Mouse (Mus musculus): ENCODE data around the gene Magi2. TPM values are rescaled to one million over a fixed set of nuclear protein-coding genes. Genes with fewer than 3 reads are reported as not detected.

Gene Magi2
- polyA plus RNA-seq, 1 experiment from 2014 or later = 3.8 TPM

GRCm38 (mm10) chr5:20674523-20674922 lies 1447.7 kb downstream of the Magi2 start:
- Histone ChIP-seq H3K4me2 (ENCODE audit: low read depth, low read length) (no peak overlapping the region), H3K4me1 (ENCODE audit: control insufficient read depth, insufficient read depth, low read length) (0 out of 2 replicates have a peak, but pooled peaks cover 4% of the 10 kb centered on the region), H3K9me3 (ENCODE audit: control insufficient read depth, low read length) (no peaks in the 10 kb centered on the region), H3K27ac (replicated peaks; ENCODE audit: low read depth, low read length) (no peak overlapping the region), H3K4me3 (ENCODE audit: low read depth, low read length) (no peak overlapping the region), H3K27me3 (replicated peaks; ENCODE audit: control insufficient read depth, insufficient read depth, low read length) (no peaks in the 10 kb centered on the region), H3K9ac (ENCODE audit: low read depth, low read length) (no peak overlapping the region), H3K36me3 (ENCODE audit: control insufficient read depth, insufficient read depth, low read length) (no peaks in the 10 kb centered on the region)
- ATAC-seq (ENCODE audit: low read depth) (no peak), DNase-seq (ENCODE audit: low spot score) (no peak)
- 61% methylated on average over 8 of the region's 8 CpGs for WGBS

- no peak overlapping the region for H3K4me2 ChIP-seq (ENCODE audit: low read depth, low read length)
These were observed 1448.4 kb downstream of the Magi2 start for GRCm38 (mm10) chr5:20675163-20675665.

GRCm38 (mm10) chr5:20676193-20676871 lies 1449.5 kb downstream of the Magi2 start:
- peak overlapping the region; percentile 40; the same call in 1 of the 2 replicates for H3K27ac ChIP-seq (replicated peaks; ENCODE audit: low read depth, low read length)
- ATAC-seq (ENCODE audit: low read depth) (peak; percentile 72), DNase-seq (ENCODE audit: low spot score) (peak; percentile 62)

More at GRCm38 (mm10) chr5:20675163-20675665, 1448.4 kb downstream of the Magi2 start:
- Histone ChIP-seq H3K4me1 (ENCODE audit: control insufficient read depth, insufficient read depth, low read length) (0 out of 2 replicates have a peak, but pooled peaks cover 4% of the 10 kb centered on the region), H3K27ac (replicated peaks; ENCODE audit: low read depth, low read length) (no peak overlapping the region), H3K27me3 (replicated peaks; ENCODE audit: control insufficient read depth, insufficient read depth, low read length) (no peaks in the 10 kb centered on the region), H3K4me3 (ENCODE audit: low read depth, low read length) (no peak overlapping the region), H3K9me3 (ENCODE audit: control insufficient read depth, low read length) (no peaks in the 10 kb centered on the region), H3K9ac (ENCODE audit: low read depth, low read length) (no peak overlapping the region), H3K36me3 (ENCODE audit: control insufficient read depth, insufficient read depth, low read length) (no peaks in the 10 kb centered on the region)
- ATAC-seq (ENCODE audit: low read depth) (no peak), DNase-seq (ENCODE audit: low spot score) (no peak)

GRCm38 (mm10) chr5:20677246-20677645 lies 1450.4 kb downstream of the Magi2 start:
- Histone ChIP-seq H3K27me3 (replicated peaks; ENCODE audit: control insufficient read depth, insufficient read depth, low read length) (no peaks in the 10 kb centered on the region), H3K36me3 (ENCODE audit: control insufficient read depth, insufficient read depth, low read length) (no peaks in the 10 kb centered on the region), H3K4me3 (ENCODE audit: low read depth, low read length) (no peak overlapping the region), H3K4me1 (ENCODE audit: control insufficient read depth, insufficient read depth, low read length) (0 out of 2 replicates have a peak, but pooled peaks cover 4% of the 10 kb centered on the region), H3K27ac (replicated peaks; ENCODE audit: low read depth, low read length) (no peak overlapping the region), H3K9me3 (ENCODE audit: control insufficient read depth, low read length) (no peaks in the 10 kb centered on the region), H3K9ac (ENCODE audit: low read depth, low read length) (no peak overlapping the region), H3K4me2 (ENCODE audit: low read depth, low read length) (no peak overlapping the region)
- WGBS = 57% methylated on average over 3 of the region's 3 CpGs
- no peak for ATAC-seq (ENCODE audit: low read depth)
- no peak for DNase-seq (ENCODE audit: low spot score)

More at GRCm38 (mm10) chr5:20676193-20676871, 1449.5 kb downstream of the Magi2 start:
- H3K4me1 ChIP-seq (ENCODE audit: control insufficient read depth, insufficient read depth, low read length) = 0 out of 2 replicates have a peak, but pooled peaks cover 4% of the 10 kb centered on the region
- WGBS = 9% methylated on average over 7 of the region's 7 CpGs
- no peaks in the 10 kb centered on the region for H3K27me3 ChIP-seq (replicated peaks; ENCODE audit: control insufficient read depth, insufficient read depth, low read length)
- H3K4me3 ChIP-seq (ENCODE audit: low read depth, low read length) = no peak overlapping the region
- no peaks in the 10 kb centered on the region for H3K36me3 ChIP-seq (ENCODE audit: control insufficient read depth, insufficient read depth, low read length)
- H3K9ac ChIP-seq (ENCODE audit: low read depth, low read length) = no peak overlapping the region
- no peak overlapping the region for H3K4me2 ChIP-seq (ENCODE audit: low read depth, low read length)
- no peaks in the 10 kb centered on the region for H3K9me3 ChIP-seq (ENCODE audit: control insufficient read depth, low read length)

GRCm38 (mm10) chr5:20678573-20678972 lies 1451.7 kb downstream of the Magi2 start:
- no peaks in the 10 kb centered on the region for H3K27me3 ChIP-seq (replicated peaks; ENCODE audit: control insufficient read depth, insufficient read depth, low read length)
- H3K27ac ChIP-seq (replicated peaks; ENCODE audit: low read depth, low read length) = no peak overlapping the region
- WGBS = 48% methylated on average over 3 of the region's 3 CpGs
- no peaks in the 10 kb centered on the region for H3K9me3 ChIP-seq (ENCODE audit: control insufficient read depth, low read length)
- no peaks in the 10 kb centered on the region for H3K36me3 ChIP-seq (ENCODE audit: control insufficient read depth, insufficient read depth, low read length)
- no peak overlapping the region for H3K4me3 ChIP-seq (ENCODE audit: low read depth, low read length)
- no peak overlapping the region for H3K4me2 ChIP-seq (ENCODE audit: low read depth, low read length)
- no peak overlapping the region for H3K9ac ChIP-seq (ENCODE audit: low read depth, low read length)
- 0 out of 2 replicates have a peak, but pooled peaks cover 4% of the 10 kb centered on the region for H3K4me1 ChIP-seq (ENCODE audit: control insufficient read depth, insufficient read depth, low read length)
- DNase-seq (ENCODE audit: low spot score) = no peak
- no peak for ATAC-seq (ENCODE audit: low read depth)

- DNase-seq (ENCODE audit: low spot score) (no peak), ATAC-seq (ENCODE audit: low read depth) (no peak)
- WGBS = 87% methylated on average over 6 of the region's 6 CpGs
- no peak overlapping the region for H3K4me2 ChIP-seq (ENCODE audit: low read depth, low read length)
- no peak overlapping the region for H3K4me3 ChIP-seq (ENCODE audit: low read depth, low read length)
- no peaks in the 10 kb centered on the region for H3K9me3 ChIP-seq (ENCODE audit: control insufficient read depth, low read length)
- H3K36me3 ChIP-seq (ENCODE audit: control insufficient read depth, insufficient read depth, low read length) = no peaks in the 10 kb centered on the region
- no peaks in the 10 kb centered on the region for H3K4me1 ChIP-seq (ENCODE audit: control insufficient read depth, insufficient read depth, low read length)
- H3K27ac ChIP-seq (replicated peaks; ENCODE audit: low read depth, low read length) = no peak overlapping the region
- no peaks in the 10 kb centered on the region for H3K27me3 ChIP-seq (replicated peaks; ENCODE audit: control insufficient read depth, insufficient read depth, low read length)
- H3K9ac ChIP-seq (ENCODE audit: low read depth, low read length) = no peak overlapping the region
These were observed 1453.1 kb downstream of the Magi2 start for GRCm38 (mm10) chr5:20679920-20680319.

- no peaks in the 10 kb centered on the region for H3K27me3 ChIP-seq (replicated peaks; ENCODE audit: control insufficient read depth, insufficient read depth, low read length)
- no peak overlapping the region for H3K27ac ChIP-seq (replicated peaks; ENCODE audit: low read depth, low read length)
- ATAC-seq (ENCODE audit: low read depth) (no peak), DNase-seq (ENCODE audit: low spot score) (no peak)
- H3K36me3 ChIP-seq (ENCODE audit: control insufficient read depth, insufficient read depth, low read length) = no peaks in the 10 kb centered on the region
- H3K9me3 ChIP-seq (ENCODE audit: control insufficient read depth, low read length) = no peaks in the 10 kb centered on the region
- no peak overlapping the region for H3K4me2 ChIP-seq (ENCODE audit: low read depth, low read length)
- H3K4me3 ChIP-seq (ENCODE audit: low read depth, low read length) = no peak overlapping the region
- 86% methylated on average over 15 of the region's 15 CpGs for WGBS
- no peaks in the 10 kb centered on the region for H3K4me1 ChIP-seq (ENCODE audit: control insufficient read depth, insufficient read depth, low read length)
- no peak overlapping the region for H3K9ac ChIP-seq (ENCODE audit: low read depth, low read length)
These were observed 1454.1 kb downstream of the Magi2 start for GRCm38 (mm10) chr5:20680833-20681530.

GRCm38 (mm10) chr5:20681660-20682059 lies 1454.8 kb downstream of the Magi2 start:
- 78% methylated on average over 10 of the region's 10 CpGs for WGBS
- Histone ChIP-seq H3K4me2 (ENCODE audit: low read depth, low read length) (no peak overlapping the region), H3K27me3 (replicated peaks; ENCODE audit: control insufficient read depth, insufficient read depth, low read length) (no peaks in the 10 kb centered on the region), H3K36me3 (ENCODE audit: control insufficient read depth, insufficient read depth, low read length) (no peaks in the 10 kb centered on the region), H3K9me3 (ENCODE audit: control insufficient read depth, low read length) (no peaks in the 10 kb centered on the region), H3K9ac (ENCODE audit: low read depth, low read length) (no peak overlapping the region), H3K4me3 (ENCODE audit: low read depth, low read length) (no peak overlapping the region), H3K4me1 (ENCODE audit: control insufficient read depth, insufficient read depth, low read length) (no peaks in the 10 kb centered on the region), H3K27ac (replicated peaks; ENCODE audit: low read depth, low read length) (no peak overlapping the region)
- no peak for ATAC-seq (ENCODE audit: low read depth)
- no peak for DNase-seq (ENCODE audit: low spot score)

Data from embryonic facial prominence, embryonic 14.5 days (tissue).